Mouse (Mus musculus): ENCODE results near the gene Alcam.

Gene Alcam

DNA sequence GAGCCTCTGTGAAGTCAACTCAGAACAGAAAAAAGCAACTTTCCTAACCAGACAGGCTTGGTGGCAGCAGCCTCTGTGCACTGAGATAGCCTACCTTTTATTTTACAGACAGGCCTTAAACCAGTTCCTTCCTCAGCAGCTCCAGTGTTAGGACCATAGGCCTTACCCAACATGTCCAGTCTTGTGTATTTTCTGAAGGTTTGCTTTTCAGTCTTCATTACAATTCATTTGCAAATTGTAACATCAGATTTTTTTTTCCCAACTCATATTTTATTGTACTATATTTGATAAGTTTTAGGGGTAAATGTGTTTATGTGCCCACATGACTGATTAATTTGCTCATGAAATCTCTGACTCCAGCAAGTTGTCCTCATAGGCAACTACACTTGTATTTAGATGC is 14.3 kb downstream of the Alcam start:
- DNase-seq (ENCODE audit: low spot score), result no peak

DNA sequence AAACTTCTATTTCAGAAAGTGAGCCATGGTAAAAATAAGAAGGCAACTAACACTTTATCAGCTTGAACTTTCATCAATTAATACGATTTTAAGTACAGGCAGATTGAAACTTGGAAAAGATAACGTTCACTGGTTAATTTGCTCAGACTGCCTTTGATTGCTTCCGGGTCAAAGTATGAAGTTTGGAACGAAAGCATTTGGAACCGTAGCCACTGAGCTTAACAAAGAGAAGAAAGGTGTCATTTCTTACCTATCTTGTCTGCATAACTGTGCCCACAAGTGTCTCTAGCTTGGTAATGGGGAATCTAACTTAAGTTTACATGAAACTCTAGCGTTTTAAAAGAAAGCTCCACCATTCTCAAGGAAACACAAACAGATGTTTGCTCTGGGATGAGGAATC is 14.9 kb downstream of the Alcam start:
- DNase-seq (ENCODE audit: low spot score), result no peak

DNA sequence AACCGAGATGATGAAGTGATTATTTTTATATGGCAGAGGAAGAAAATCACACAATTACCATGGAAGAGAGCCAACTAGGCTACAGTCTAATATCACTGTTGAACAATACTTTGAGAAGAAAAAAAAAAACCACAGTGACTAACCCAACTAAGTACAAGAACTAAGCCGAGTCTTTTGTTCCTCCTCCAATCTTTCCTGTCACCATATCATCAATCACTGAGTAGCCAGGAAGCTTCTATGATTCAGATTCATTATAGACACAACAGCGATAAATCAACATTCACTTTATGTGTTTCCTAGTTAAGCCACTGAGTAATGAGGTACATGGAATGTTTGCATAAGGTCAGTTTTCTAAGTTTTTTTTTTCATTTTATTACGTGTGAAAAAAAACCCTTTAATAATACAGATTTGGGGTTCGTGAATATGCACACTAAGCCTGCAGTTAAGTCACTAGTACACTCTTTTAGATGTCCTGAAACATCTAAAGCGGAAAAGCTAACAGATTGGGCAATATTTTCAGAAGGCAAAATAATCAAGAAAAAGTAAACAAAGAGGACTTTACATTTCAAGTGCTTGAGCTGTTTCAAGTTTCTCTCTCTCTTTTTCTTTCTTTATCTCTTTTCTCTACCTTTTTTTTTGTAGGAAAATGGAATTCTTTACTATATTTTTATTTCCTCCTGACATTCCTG is 15.5 kb downstream of the Alcam start:
- no peak for DNase-seq (ENCODE audit: low spot score)

DNA sequence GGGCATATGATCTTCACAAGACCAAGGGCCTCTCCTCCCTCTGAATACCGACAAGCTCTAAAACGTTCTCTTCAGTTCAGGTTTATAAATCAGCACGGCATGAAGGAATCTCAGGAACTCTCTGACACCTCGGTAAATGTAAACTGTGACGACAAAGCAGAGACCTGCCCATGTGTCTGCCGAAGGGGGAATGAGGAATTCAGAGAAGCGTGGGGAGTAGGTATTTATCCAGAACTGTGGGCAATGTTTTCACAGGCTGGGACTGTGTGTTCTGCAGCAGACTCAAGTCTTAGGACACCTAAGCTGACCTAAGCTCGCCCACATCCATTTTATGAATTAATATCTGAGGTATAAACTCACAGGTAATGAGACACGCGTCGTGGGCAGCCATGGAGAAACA is 20.7 kb downstream of the Alcam start:
- no peak for DNase-seq (ENCODE audit: low spot score)

DNA sequence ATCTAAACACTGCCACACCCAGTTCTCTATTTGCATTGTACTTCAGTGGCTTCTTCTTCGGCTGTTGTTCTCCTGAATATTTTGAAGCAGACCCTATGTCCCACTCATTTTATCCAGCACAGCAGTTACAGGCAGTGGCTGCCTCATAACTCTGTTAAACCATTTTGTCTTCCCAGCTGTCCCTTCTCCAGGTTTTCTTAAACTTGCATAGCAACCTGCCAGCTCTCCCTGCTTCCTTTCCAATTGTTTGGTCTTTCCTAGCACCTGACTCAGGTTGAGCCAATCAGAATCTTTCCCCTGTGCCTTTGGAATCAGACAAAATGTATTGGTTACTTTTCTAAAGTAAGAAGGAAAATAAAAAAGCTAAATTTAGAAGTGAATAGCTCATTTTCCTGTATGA is 21.8 kb downstream of the Alcam start:
- no peak for DNase-seq (ENCODE audit: low spot score)

DNA sequence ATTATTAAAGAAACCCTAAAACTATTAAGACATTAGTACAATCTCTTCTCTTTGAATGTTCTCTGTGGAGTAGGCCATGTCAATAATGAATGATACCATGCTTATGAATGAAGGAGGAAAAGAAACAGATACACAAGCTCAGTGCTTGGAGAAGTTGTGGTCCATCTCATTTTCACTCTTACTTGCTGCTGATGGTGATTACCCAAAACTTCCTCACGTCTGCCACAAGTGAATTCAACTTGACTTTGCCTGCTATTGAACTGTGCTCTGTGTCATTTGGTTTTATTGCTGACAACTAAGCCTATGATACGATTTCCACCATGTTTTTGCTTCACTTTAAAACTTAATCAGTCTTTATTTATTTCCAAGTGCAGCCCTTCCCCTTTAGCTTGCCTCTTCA is 22.3 kb downstream of the Alcam start:
- DNase-seq (ENCODE audit: low spot score), result no peak

DNA sequence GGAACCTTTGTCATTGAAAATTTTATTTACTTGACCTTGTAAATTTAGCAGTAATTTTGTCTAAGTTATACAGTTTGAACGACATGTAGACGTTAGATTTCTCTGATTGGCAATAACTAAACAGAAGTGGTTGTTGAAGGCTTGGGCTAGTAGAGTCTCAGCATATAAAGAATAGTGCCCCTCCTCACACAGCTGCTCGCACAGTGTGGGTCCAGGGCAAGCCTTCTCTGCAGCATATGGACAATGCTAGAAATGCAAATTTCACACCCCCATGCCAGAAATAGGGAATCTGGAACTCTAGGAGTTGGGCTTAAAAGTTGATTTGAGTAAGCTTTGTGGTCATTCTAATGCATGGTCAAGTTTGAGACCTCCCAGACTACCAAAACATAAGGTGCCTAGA is 23.8 kb downstream of the Alcam start:
- DNase-seq (ENCODE audit: low spot score), result no peak

DNA sequence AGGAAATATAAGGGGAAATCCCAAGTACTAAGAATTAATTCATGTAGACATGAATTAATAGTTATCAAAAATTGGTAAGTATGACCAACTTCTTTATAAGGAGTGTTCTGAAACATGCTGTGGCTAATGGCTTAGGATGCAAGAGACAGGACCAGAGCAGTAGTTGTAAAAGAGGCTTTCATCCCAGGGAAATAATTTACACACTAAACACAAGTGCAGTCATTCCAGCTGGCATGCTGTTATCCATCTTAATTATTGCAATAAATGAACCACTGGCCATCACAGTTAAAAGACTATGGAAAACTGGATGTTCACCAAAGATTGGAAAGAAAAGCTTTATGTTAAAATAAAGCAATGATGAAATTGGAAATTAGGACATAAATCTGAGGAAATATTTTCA is 24.2 kb downstream of the Alcam start:
- no peak for DNase-seq (ENCODE audit: low spot score)

DNA sequence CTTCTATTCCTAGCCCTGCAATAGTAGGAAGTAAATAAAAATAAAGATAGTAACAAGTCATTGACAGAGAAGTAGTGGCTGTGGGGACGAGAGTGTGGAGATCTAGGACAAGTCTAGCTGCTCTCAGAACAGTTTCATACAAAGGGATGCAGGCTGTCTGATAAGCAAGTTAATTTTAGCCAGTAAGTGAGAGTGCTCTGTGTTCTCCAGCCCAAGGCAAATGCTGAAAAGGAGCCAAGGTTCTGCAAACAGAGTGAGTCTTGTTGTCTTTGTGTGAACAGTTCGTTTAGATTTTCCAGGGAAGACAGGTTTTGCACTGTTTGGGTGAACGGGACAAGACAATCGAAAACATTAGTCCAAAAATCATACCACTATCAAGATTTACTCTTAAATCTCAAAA is 25.4 kb downstream of the Alcam start:
- DNase-seq (ENCODE audit: low spot score), result no peak

DNA sequence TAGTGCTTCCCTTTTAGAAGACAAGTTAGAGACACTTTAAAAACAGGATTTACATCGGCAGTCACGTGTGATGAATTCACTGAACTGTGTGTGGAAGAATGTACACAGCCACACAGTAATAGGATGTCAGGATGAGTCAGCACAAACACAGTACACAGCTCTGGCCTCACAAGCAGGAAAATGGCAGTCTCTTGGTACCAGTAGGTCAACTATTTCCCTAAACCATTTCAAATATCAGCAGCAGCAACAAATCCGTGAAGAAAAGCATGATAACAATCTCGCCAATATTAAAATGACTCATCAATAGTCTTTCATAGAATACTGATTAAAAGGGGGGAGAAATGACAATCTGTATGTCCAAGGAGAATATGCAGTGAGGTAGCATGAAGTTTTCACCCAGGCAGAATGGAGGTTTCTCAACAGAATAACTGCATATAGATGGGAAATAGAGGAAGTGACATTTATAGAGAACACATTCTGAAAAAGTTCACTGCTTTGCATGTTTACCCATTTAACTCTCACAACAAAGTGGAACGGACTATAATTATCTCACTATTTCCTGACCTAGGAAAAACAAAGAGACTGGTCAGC is 35.2 kb downstream of the Alcam start:
- no peak for DNase-seq (ENCODE audit: low spot score)

DNA sequence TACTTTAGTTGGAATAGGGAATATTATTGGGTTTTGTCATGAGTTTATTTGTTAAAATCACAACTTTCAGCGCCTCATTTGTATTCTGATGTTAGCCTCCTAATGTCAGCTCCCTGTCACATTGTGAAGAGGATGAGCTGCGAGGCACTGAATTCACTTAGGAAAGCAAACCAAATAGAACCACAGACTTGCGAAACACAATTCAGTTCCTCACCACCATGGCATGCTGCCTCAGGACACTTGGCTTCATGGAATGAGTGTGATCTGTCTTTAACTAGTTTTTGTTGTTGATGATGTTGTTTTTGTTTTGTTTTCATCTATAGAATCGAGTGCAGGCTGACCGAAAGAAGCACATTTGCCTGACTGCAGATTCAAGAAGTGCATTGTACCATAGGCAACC is 35.9 kb downstream of the Alcam start:
- DNase-seq (ENCODE audit: low spot score), result no peak

DNA sequence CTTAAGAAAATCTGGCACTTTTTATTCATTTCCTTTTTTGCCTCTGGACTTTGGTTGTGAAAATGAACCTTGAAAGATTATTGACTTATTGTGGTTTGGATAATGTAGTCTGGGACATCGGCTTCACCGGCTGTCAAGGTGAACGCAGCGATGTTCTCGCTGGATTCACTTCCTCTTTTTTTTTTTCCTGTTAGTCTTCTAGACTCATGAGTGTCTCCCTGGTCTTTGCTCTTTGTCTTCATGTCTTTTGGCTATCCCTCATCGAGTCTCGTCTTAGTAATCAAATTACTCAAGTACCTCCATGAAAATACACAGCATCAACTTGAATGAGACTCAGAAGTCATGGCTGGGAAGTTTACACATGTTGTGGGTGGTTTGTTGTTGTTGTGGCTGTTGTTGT is 36.7 kb downstream of the Alcam start:
- DNase-seq (ENCODE audit: low spot score), result no peak

DNA sequence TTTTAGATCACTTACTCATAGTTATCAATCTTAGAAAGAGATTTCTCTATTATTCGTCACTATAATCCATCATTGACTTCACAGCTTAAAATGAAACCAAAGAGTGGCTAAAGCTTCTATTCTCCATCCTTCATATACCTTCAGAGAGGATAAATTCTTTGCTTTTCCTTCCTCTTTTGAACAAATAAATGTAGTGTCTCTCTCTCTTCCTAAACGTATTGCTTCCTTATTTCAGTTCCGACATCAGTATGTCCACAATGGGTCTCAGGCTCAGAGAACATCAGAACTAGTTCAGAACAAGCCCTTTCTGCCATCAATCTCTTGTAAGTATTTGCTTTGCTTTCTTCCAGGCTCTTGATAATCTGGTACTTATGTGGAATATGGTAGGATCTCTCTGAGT is 40.2 kb downstream of the Alcam start:
- DNase-seq (ENCODE audit: low spot score), result no peak

DNA sequence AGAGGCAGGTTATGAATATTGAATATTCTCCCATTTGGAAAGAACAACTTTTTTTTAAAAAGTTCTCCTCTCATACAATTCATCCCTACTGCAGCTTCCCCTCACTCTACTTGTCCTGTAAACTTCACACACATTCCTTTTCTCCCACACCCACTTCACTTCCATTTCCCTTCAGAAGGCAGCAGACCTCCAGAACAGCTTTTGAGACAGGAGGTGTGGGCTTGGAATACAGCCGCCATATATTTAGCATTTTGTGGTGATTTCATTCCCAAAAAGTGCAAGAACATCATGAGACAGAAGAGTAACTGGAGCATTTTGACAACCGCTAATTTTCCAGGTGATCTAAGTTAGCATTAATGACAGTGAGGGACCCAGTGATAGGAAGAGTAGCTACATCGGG is 47.8 kb downstream of the Alcam start:
- DNase-seq (ENCODE audit: low spot score), result no peak

DNA sequence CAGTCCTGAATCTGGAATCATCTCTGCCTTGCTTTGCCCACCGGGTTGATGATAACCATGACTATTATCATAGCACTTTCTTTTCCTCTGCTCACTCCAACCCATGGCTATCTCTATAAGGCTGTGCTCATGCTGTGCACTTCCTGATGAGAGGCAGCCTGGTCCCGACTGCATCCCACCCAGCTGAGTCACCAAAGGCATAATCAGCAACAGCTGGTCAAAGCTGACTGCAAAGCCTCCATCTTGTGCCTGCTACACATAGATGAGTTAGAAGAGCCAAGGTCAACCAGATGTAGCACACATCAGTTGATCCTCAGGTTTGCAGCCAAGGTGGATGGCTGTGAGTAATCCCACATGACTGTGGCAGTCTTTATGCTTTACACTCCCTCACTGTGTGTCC is 48.6 kb downstream of the Alcam start:
- DNase-seq (ENCODE audit: low spot score), result no peak

DNA sequence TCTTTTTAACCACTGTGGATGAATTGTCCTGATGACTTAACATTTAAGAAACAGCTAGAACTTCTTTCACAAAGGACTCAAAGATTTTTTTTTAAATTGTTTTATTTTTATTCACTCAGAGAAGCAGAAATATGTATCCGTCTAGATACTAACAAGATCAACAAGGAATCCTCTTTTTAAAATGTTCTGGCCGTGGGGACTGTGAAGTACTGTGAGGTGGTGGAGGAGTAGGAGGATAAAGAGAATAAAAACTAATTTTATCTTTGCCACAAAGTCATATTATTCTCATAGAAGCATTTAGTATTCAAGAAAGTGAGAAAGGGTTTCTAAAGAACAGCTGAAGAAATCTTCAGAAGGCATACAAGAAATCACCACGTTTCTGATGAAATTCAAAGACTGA is 54.8 kb downstream of the Alcam start:
- DNase-seq (ENCODE audit: low spot score), result no peak

DNA sequence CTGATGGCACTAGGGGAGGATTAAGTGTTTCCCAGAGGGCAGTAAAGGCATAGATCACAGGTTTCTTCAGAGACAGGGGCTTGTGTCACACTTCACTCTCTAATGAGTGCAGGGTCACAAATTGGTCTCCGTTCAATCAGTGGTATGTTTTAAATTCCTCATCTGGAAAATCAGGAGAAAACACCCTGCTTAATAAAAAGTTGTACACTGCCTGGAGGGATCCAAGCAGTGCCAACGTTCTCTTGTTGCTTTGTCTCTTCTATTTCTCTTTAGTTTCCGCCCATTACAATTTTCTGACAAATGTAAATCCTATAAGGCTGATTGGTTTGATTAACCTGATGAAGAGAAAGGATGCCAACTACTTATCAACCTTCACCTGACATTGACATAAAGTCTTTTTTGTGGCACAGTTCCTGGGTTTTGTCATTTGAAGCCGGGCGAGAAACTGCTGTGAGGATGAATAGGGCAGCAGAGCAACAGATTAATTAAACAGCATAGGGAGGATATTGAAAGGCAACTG is 67.0 kb downstream of the Alcam start:
- no peak for DNase-seq (ENCODE audit: low spot score)

DNA sequence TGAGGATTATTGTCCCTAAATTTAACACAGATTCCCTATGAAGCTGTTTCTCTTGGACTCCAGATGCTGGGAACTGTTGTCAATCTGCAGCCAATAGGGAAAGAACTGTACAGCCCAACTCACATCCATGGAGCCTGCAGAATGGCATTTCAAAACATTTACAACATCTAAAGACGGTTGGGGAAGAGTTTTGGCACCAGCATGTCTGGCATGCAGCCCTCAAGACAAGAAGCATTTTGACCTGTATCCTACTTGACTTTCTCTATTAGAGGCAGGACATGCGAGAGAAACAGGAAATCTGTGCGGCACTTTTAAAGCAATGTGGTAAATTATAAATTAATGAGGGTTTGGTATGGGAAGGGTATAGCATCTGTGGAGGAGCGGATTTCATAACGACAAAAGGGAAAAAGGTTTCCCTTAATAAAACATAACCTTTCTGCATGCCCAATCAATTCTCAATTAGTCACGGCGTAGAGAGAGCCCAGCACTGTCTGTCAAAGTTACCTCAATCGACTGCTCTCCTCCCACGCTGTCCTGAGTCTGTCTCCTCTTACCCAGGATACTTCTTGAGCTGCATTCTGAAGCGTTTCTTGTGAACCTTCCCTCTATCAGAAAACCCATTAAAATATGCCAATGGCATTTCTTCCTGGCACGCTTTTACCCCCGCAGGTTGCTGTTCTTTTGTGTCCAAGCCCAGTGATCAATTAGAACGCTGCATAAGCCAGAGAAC is 70.3 kb downstream of the Alcam start:
- DNase-seq (ENCODE audit: low spot score), result peak; percentile 19

DNA sequence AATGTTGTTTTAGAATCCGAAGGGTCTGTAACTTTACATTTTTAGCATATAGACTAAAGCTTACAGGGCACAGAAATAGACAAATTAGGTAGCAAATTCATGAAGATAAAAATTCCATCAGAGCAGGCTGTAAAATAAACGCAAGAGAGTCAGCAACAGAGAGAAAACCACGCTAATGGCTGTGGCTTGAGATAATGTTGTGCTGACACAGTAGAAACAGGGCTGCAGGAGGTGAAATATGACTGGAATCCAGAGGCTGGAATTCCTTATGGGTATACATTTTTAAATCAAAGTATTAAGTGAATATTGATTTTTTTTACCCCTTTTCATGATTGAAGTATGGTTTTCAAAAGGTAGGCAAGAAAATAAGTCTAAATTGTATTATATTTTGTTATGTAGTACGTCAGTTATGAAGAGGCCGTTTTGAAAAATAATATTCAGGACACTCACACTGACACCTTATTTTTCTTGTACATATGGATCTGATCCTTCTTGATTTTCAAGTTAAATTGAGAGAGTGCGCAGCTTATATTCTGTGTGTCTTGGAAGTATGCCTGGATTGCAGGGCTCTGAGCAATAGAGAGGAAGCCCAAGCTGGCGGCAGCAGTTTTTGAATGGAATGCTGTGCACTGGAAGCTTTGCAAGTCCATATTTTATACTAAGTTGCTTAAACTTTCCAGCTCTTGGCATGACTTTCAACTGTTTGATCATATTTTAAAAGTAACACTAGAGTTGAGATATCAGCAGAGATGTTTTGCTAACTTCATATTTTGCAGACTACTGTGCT is 74.9 kb downstream of the Alcam start:
- no peak for DNase-seq (ENCODE audit: low spot score)

DNA sequence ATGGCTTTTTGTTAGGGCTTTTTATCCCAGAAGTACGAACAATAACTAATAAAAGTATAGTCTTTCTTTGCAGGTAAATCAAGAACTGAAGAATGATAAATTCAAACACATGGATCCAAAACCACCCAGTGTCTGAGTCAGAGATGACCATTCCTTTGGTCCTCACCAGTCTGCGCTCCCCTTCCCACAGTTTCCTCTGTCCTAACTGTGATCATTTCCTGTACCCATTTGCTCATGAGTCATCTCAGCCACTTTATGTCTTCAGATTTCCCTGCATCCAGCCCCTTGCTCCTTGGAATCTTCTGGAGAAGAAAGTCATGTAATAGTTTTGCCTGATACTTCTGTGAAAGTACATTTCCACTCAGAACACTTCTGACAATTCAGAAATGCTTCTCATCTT is 77.0 kb downstream of the Alcam start:
- DNase-seq (ENCODE audit: low spot score), result no peak

DNA sequence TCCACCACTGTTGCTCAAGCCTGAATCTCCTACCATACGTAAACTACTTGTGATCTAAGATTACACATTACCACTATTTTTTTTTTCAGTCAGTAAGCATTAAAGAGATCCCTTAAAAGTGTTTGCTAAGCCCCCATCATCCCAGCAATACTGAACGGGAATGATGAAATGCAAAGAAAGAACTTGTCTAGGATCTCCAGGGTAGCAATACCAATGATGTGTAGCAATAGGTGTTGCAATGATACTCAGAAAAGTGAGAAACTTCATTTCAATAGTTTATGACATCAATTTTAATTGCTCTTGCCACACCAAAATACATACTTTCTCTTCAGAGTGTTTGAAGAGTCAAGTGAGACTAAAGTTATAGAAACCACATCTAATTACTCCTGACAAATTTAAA is 81.9 kb downstream of the Alcam start:
- DNase-seq (ENCODE audit: low spot score), result no peak

DNA sequence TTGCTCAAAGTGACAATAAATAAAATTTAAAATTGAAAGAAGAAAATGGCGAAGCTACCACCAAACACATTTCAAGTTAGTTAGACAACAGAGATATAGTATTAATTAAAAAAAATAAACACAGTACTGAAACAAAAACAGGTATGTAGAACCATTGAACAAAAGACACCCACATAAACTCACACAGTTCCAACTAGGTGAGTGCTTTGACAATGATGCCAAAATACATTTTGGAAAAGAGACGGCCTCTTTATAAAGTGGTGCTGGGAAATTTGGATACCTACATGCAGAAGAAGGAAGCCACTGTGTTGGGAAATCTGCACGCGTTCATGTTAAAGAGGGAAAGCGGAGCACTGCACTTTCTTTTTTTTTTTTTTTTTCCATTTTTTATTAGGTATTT is 85.4 kb downstream of the Alcam start:
- DNase-seq (ENCODE audit: low spot score), result no peak

DNA sequence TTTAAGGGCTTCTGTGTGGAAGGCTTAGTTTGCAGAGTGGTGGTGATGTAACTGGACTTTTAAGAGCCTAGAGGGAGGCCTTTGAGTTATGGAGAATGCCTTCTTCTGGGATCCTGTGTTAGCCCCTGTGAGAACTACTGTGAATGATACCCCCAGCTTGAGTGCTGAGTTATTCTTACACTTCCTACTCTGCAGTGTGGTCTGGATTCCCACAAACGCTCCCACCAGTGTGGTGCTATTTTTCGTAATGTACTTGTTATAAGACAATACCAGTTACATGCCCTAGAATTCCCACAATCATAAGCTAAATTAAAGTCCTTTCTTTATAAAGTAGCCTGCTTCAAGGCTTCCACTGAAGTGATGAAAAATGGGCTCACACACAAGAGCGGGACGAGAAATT is 87.0 kb downstream of the Alcam start:
- DNase-seq (ENCODE audit: low spot score), result no peak
